Mouse (Mus musculus): ENCODE measurements at regions not wholly inside any gene's neighbourhood (a gene's known extent, or its start where the extent isn't known, plus 50 kb on each side); places are given as distances from the start of the nearest gene placed in this dataset.
A peak's percentile ranks its signal among the peaks of the same experiment; 100 is the strongest.

GRCm38 (mm10) chr1:42541991-42542390 is 153.6 kb upstream of the Pou3f3 start:
- H3K27ac ChIP-seq: no peak overlapping the region
- no peak overlapping the region for H3K4me2 ChIP-seq (replicated peaks)
- 78% methylated on average over 4 of the region's 4 CpGs for WGBS
- no peaks in the 10 kb centered on the region for H3K36me3 ChIP-seq
- no peak overlapping the region for H3K9ac ChIP-seq
- no peak overlapping the region for H3K4me3 ChIP-seq
- peaks cover 4% of the 10 kb centered on the region; the same call in 1 of the 2 replicates for H3K27me3 ChIP-seq
- H3K4me1 ChIP-seq: peaks cover 32% of the 10 kb centered on the region
- no peak for ATAC-seq (ENCODE audit: low FRiP score, low read depth)
- no peaks in the 10 kb centered on the region for H3K9me3 ChIP-seq

DNA sequence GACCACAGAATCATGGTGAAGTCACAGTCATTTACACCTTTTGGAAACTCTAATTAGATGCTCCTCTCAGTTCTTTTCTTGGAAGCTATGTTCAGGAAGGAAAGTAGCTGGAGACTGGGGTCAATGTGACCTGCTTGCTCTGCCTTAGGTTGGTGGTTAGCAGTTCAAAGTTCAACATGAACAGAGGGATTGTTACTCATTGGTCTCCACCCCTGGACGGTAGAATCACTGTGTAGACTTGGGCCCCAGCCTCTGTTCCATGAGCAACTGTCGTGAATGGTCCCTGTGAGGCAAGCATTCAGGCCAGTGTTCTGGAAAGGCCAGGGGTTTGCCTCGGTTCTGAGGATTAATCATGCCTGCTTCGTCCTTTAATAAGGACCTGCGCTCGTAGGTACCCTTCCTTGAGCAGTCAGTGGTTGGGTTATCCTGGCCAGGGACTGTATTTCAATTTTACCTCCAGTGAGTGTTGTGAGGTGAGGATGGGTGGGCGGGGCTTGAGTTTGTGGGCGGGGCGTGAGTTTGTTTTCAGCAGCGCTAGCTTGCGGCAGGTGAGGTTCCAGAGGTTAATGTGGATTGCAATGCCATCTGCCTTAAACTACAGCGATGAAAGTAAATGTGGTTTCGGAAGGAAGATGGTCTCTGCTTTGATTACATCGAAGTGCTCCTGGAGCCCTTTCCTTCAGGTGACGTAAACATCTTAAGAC is 152.6 kb upstream of the Pou3f3 start:
- Histone ChIP-seq H3K36me3 (no peaks in the 10 kb centered on the region), H3K9me3 (no peaks in the 10 kb centered on the region), H3K4me2 (replicated peaks) (no peak overlapping the region), H3K4me1 (peaks cover 32% of the 10 kb centered on the region), H3K27ac (no peak overlapping the region), H3K4me3 (no peak overlapping the region), H3K9ac (no peak overlapping the region), H3K27me3 (peaks cover 4% of the 10 kb centered on the region; the same call in 1 of the 2 replicates)
- 31% methylated on average over 15 of the region's 15 CpGs for WGBS
- no peak for ATAC-seq (ENCODE audit: low FRiP score, low read depth)

GRCm38 (mm10) chr1:42546879-42547278 is 148.7 kb upstream of the Pou3f3 start:
- 89% methylated on average over 3 of the region's 3 CpGs for WGBS
- Histone ChIP-seq H3K27me3 (peaks cover 4% of the 10 kb centered on the region; the same call in 1 of the 2 replicates), H3K9ac (no peak overlapping the region), H3K4me1 (0 out of 2 replicates have a peak, but pooled peaks cover 6% of the 10 kb centered on the region), H3K4me2 (replicated peaks) (no peak overlapping the region), H3K9me3 (no peaks in the 10 kb centered on the region), H3K4me3 (no peak overlapping the region), H3K36me3 (no peaks in the 10 kb centered on the region), H3K27ac (no peak overlapping the region)
- no peak for ATAC-seq (ENCODE audit: low FRiP score, low read depth)

GRCm38 (mm10) chr1:42557301-42557700 is 138.3 kb upstream of the Pou3f3 start:
- WGBS: 79% methylated on average over 2 of the region's 2 CpGs
- H3K27me3 ChIP-seq: no peaks in the 10 kb centered on the region
- H3K36me3 ChIP-seq: no peaks in the 10 kb centered on the region
- no peak overlapping the region for H3K27ac ChIP-seq
- ATAC-seq (ENCODE audit: low FRiP score, low read depth): no peak
- H3K9ac ChIP-seq: no peak overlapping the region
- H3K4me1 ChIP-seq: peaks cover 5% of the 10 kb centered on the region; the same call in 1 of the 2 replicates
- no peak overlapping the region for H3K4me2 ChIP-seq (replicated peaks)
- H3K9me3 ChIP-seq: no peaks in the 10 kb centered on the region
- no peak overlapping the region for H3K4me3 ChIP-seq

DNA sequence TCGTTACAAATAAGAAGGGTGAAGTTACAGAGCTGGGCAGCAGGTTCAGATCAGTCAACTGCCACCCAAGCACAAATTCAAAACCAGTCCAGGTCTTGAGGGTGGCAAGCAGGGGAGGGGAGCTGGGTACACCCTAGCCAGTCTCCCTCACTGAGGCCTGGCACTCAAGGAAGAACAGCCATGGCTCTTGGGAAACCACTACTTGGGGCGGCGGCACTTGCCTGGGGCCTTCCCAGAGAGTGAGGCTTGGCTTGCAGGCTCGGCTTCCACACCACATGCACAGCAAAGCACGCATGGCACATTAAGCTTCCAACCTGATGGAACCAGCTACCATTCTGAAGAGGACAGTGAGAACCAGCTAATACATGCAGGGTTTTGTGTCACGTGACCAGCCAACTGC is 127.9 kb upstream of the Pou3f3 start:
- WGBS: 84% methylated on average over 6 of the region's 6 CpGs

DNA sequence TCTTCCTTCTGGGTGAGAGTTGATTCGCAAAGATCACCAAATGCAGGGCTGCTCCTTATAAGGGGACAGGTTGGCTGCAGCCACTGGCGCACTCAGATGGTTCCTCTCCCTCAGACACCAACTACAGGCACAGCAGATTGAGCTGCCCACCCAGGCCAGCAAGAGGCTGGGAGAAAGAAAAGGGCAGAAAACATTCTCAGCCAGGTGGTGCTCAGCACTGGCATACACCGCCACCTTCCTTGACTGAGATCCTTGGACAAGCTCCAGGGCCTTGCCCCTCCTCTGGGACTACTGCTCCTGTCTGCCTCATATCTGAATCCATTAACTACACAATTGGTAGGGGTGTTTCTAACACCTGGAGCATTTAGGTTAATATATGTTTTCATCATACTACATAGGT is 110.4 kb upstream of the Pou3f3 start:
- no peaks in the 10 kb centered on the region for H3K27me3 ChIP-seq
- WGBS: 87% methylated on average over 3 of the region's 3 CpGs
- H3K9me3 ChIP-seq: 0 out of 2 replicates have a peak, but pooled peaks cover 4% of the 10 kb centered on the region
- no peak overlapping the region for H3K4me3 ChIP-seq
- 0 out of 2 replicates have a peak, but pooled peaks cover 6% of the 10 kb centered on the region for H3K4me1 ChIP-seq
- H3K9ac ChIP-seq: no peak overlapping the region
- no peaks in the 10 kb centered on the region for H3K36me3 ChIP-seq
- no peak overlapping the region for H3K27ac ChIP-seq
- H3K4me2 ChIP-seq (replicated peaks): no peak overlapping the region
- ATAC-seq (ENCODE audit: low FRiP score, low read depth): no peak

More for the DNA sequence above, 127.9 kb upstream of the Pou3f3 start:
- H3K9me3 ChIP-seq: no peaks in the 10 kb centered on the region
- H3K27ac ChIP-seq: no peak overlapping the region
- H3K27me3 ChIP-seq: no peaks in the 10 kb centered on the region
- H3K36me3 ChIP-seq: no peaks in the 10 kb centered on the region
- H3K4me1 ChIP-seq: no peaks in the 10 kb centered on the region
- no peak overlapping the region for H3K9ac ChIP-seq
- H3K4me2 ChIP-seq (replicated peaks): no peak overlapping the region
- H3K4me3 ChIP-seq: no peak overlapping the region
- no peak for ATAC-seq (ENCODE audit: low FRiP score, low read depth)

GRCm38 (mm10) chr1:42588499-42588898 is 107.1 kb upstream of the Pou3f3 start:
- 32% methylated on average over 10 of the region's 10 CpGs for WGBS
- Histone ChIP-seq H3K4me3 (no peak overlapping the region), H3K9ac (no peak overlapping the region), H3K27me3 (no peaks in the 10 kb centered on the region), H3K4me1 (0 out of 2 replicates have a peak, but pooled peaks cover 6% of the 10 kb centered on the region), H3K27ac (no peak overlapping the region), H3K4me2 (replicated peaks) (no peak overlapping the region), H3K9me3 (0 out of 2 replicates have a peak, but pooled peaks cover 4% of the 10 kb centered on the region), H3K36me3 (no peaks in the 10 kb centered on the region)
- ATAC-seq (ENCODE audit: low FRiP score, low read depth): no peak

GRCm38 (mm10) chr1:42589442-42589841 is 106.1 kb upstream of the Pou3f3 start:
- 0 out of 2 replicates have a peak, but pooled peaks cover 6% of the 10 kb centered on the region for H3K4me1 ChIP-seq
- no peaks in the 10 kb centered on the region for H3K27me3 ChIP-seq
- WGBS: 37% methylated on average over 7 of the region's 7 CpGs
- ATAC-seq (ENCODE audit: low FRiP score, low read depth): 0 out of 2 replicates have a peak, but pooled peaks have one; percentile 44
- H3K27ac ChIP-seq: no peak overlapping the region
- no peaks in the 10 kb centered on the region for H3K9me3 ChIP-seq
- no peak overlapping the region for H3K4me3 ChIP-seq
- no peak overlapping the region for H3K9ac ChIP-seq
- peak overlapping the region; percentile 14; the same call in 1 of the 2 replicates for H3K4me2 ChIP-seq (replicated peaks)
- H3K36me3 ChIP-seq: no peaks in the 10 kb centered on the region

DNA sequence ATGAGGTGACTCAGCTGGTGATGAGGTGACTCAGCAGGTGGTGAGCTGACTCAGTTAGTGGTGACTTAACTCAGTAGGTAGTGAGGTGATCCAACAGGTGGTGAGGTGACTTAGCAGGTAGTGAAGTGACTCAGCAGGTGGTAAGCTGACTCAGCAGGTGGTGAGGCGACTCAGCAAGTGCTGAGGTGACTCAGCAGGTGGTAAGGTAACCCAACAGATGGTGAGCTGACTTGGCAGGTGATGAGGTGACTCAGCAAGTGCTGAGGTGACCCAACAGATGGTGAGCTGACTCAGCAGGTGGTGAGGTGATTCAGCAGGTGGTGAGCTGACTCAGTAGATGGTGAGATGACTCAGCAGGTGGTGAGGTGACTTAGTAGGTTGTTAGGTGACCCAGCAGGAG is 103.7 kb upstream of the Pou3f3 start:
- H3K27ac ChIP-seq: no peak overlapping the region
- H3K9me3 ChIP-seq: no peaks in the 10 kb centered on the region
- H3K4me2 ChIP-seq (replicated peaks): no peak overlapping the region
- no peaks in the 10 kb centered on the region for H3K36me3 ChIP-seq
- no peak overlapping the region for H3K4me3 ChIP-seq
- no peaks in the 10 kb centered on the region for H3K27me3 ChIP-seq
- 71% methylated on average over 1 of the region's 1 CpGs for WGBS
- no peak overlapping the region for H3K9ac ChIP-seq
- H3K4me1 ChIP-seq: 0 out of 2 replicates have a peak, but pooled peaks cover 6% of the 10 kb centered on the region
- ATAC-seq (ENCODE audit: low FRiP score, low read depth): no peak

DNA sequence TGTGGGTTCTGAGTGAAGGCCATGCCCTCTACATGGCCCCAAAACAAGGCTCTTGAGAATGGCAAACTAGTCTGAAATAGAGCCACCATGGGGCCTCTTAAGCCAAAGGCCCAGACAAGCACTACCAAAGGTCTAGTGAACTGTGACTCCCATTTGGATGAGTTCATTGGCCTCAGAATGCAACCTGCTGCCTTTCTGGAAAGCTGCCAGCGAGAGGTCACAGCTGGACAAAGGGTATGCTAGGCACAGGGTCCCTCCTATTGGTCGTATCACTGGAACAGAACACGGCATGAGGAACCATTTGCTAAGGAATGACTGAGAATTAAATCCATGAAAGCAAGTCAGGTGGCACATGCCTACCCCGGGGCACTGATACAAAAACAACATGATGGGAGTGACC is 98.5 kb upstream of the Pou3f3 start:
- no peaks in the 10 kb centered on the region for H3K27me3 ChIP-seq

DNA sequence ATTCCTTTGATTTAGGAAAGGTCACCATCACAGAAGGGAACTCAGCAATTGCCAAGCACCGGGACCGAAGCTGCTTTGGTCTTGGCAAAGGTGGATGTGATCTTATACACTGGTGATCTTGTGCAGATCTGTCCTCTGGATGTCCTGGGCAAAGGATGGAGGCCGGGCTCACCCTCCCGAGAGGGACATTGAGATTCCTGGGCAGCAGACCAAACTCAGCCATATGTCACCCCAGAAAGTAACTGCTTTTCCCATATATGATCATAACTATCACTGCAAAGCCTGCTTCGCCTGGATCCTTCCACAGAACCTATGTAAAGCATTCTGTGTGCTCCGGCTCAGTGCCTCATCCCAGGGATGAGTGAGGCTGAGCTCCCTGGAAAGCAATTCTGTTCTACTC is 96.3 kb upstream of the Pou3f3 start:
- Histone ChIP-seq H3K4me2 (replicated peaks) (no peak overlapping the region), H3K9ac (no peak overlapping the region), H3K9me3 (no peaks in the 10 kb centered on the region), H3K27me3 (no peaks in the 10 kb centered on the region), H3K4me3 (no peak overlapping the region), H3K27ac (no peak overlapping the region), H3K4me1 (no peaks in the 10 kb centered on the region), H3K36me3 (no peaks in the 10 kb centered on the region)
- WGBS: 85% methylated on average over 6 of the region's 6 CpGs
- ATAC-seq (ENCODE audit: low FRiP score, low read depth): no peak

More for the DNA sequence above, 98.5 kb upstream of the Pou3f3 start:
- Histone ChIP-seq H3K4me3 (no peak overlapping the region), H3K9me3 (no peaks in the 10 kb centered on the region), H3K4me2 (replicated peaks) (no peak overlapping the region), H3K4me1 (no peaks in the 10 kb centered on the region), H3K36me3 (no peaks in the 10 kb centered on the region), H3K27ac (no peak overlapping the region), H3K9ac (no peak overlapping the region)
- no peak for ATAC-seq (ENCODE audit: low FRiP score, low read depth)
- WGBS: 79% methylated on average over 4 of the region's 4 CpGs

- Histone ChIP-seq H3K27ac (no peak overlapping the region), H3K4me2 (replicated peaks) (no peak overlapping the region), H3K4me1 (no peaks in the 10 kb centered on the region), H3K9me3 (no peaks in the 10 kb centered on the region), H3K9ac (no peak overlapping the region), H3K4me3 (no peak overlapping the region), H3K36me3 (no peaks in the 10 kb centered on the region), H3K27me3 (0 out of 2 replicates have a peak, but pooled peaks cover 5% of the 10 kb centered on the region)
- ATAC-seq (ENCODE audit: low FRiP score, low read depth): no peak
- 79% methylated on average over 7 of the region's 7 CpGs for WGBS
These were observed 89.3 kb upstream of the Pou3f3 start for GRCm38 (mm10) chr1:42606251-42606650.
